Mouse (Mus musculus) cerebellum, adult 11-12 months (tissue): Measurements from ENCODE around the gene Rps19.

ENCODE experiments used
- DNase-seq: peaks from one replicate; pipeline ENCODE4 v3.0.0; 2022

Rps19 gene

GRCm38 (mm10) chr7:24904070-24904483 lies 19.9 kb downstream of the Rps19 start:
- peak; percentile 98 for DNase-seq

GRCm38 (mm10) chr7:24904936-24905335 lies 20.8 kb downstream of the Rps19 start:
- DNase-seq = peak; percentile 72

- DNase-seq = no peak
These were observed 22.4 kb downstream of the Rps19 start for GRCm38 (mm10) chr7:24906551-24906950.

- no peak for DNase-seq
These were observed 23.1 kb downstream of the Rps19 start for GRCm38 (mm10) chr7:24907211-24907748.

- no peak for DNase-seq
These were observed 28.3 kb downstream of the Rps19 start for GRCm38 (mm10) chr7:24912480-24912879.

- DNase-seq = no peak
These were observed 34.7 kb downstream of the Rps19 start for GRCm38 (mm10) chr7:24918763-24919323.

- no peak for DNase-seq
These were observed 35.6 kb downstream of the Rps19 start for GRCm38 (mm10) chr7:24919728-24920127.

GRCm38 (mm10) chr7:24930475-24930874 lies 46.3 kb downstream of the Rps19 start:
- DNase-seq = no peak

GRCm38 (mm10) chr7:24931651-24932050 lies 47.5 kb downstream of the Rps19 start:
- no peak for DNase-seq
